Mouse (Mus musculus) 3T3-L1 (cell line): Measurements from ENCODE around the gene Cldn18.

Experiments used
- DNase-seq: peaks from one replicate; pipeline ENCODE4 v3.0.0-alpha.2; 2015; ENCODE audit warnings: low read depth, low spot score

Cldn18 gene

DNA sequence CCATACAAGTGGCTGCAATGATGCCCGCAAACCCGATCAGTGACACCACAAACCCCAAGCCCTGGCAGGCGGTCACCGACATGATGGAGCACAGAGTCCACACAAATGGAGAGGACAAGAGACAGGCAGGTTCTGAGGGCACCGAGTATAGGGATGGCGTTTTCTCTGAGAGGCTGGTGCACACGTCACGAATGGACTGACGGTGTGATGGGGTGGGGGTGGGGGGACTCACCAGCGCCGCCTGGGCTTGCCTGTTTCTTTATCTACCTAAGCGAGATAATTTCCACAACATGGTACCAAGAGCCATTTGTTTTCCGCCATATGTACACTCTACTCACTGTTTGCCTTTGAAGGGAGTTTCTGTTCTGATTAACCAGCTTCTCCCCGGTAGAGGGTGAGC, at the start of gene Cldn18:
Cldn18 (minus strand) TSS at position 134 of the 400 bp plus-strand sequence.
- DNase-seq: no peak

DNA sequence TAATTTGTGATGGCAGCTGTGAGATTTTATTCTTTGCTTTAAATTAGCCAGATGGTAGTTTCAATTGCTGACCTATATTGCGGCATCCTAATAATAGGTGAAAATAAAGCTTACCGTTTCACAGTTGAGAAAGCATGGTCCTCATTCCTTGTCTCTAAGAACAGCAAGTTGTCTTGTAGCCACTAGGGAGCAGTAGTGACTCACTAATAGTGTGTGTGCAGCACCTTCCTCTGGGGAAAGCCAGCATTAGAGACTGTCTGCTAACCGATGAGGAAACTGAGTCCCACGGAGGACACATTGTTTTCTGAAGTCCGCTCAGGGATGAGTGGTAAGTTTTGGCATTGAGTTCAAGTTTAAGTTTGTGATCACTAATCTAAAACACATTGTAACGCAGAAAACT, 46.5 kb upstream of the Cldn18 start:
- peak; percentile 62 for DNase-seq

DNA sequence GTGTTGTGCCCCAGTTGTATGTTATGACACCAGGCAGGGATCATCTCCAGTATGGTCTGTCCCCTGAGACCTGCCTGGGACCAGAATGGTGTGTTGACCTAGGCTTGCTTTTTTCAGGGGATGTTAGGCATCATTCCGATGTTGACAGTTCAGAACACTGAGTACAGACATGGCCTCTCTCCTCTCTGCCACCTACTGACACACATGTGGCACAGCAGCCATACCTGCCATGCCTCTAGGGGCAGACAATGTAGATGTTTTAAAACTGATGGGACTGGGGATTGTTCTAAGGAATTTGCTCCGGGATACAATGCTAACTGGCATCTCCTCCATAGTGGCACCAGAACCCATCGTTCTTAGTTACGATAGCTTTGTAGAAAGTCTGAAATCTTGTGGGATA, 33.2 kb upstream of the Cldn18 start:
- no peak for DNase-seq

DNA sequence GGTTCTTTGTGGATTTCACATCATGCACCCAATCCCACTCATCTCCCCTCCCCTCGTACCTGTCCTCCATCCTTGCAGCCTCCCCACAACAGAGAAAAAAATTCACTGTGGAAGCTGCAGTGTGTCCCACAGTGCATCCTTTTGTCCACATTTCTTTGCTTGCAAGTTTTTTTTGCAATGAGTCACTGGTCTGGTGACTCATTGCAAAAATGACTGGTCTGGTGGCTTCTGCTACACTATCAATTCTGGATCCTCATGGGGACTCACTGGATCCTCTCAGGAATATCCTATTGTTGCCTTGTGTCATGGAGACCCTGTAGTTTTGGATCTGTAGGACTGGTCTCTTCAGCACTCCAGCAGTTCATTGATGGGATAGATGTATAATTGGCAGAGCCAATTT, 31.2 kb upstream of the Cldn18 start:
- peak; percentile 68 for DNase-seq

GRCm38 (mm10) chr9:99747731-99748130, 30.7 kb upstream of the Cldn18 start:
- peak; percentile 23 for DNase-seq

DNA sequence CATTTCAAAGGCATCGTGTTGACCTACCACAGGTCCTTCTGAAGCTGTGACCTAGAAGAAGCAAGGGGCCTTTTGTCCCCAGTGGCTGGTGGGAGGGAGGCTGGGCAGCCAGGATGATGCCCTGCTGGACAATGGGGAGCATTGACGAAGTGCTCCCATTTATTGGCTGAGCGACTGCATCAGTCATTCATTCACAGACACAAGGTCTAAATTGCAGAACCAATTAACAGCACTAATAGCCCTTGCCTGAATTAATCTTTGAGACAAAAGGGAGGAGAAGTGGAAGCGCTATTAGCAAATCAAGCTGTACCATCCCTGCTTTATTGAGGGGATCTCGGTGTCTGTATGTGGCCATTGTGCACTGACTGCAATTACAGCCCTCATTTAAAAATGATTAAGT, 27.5 kb upstream of the Cldn18 start:
- DNase-seq: no peak

- DNase-seq: peak; percentile 92
Measured at GRCm38 (mm10) chr9:99729943-99730646, 13.0 kb upstream of the Cldn18 start.

DNA sequence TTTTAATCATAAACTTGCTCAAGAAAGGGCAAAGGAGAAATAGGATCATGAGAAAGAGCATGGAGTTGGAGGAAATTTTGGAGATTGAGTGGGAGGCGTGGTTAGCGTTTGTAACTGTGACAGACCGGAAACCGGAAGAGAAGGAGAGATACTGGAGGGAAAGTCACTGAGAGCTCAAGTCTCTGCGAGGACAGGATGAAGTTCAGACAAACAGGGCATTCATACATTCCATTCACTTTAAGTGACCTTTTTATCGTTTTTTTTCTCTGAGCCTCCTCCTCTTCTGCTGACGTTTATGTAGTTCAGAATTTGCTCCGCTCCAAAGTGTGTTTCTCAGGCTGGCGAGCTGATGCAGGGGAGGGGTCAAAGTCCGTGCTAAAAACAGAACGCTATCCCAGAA, 10.8 kb upstream of the Cldn18 start:
- DNase-seq: no peak

GRCm38 (mm10) chr9:99725278-99725677, 8.2 kb upstream of the Cldn18 start:
- no peak for DNase-seq

DNA sequence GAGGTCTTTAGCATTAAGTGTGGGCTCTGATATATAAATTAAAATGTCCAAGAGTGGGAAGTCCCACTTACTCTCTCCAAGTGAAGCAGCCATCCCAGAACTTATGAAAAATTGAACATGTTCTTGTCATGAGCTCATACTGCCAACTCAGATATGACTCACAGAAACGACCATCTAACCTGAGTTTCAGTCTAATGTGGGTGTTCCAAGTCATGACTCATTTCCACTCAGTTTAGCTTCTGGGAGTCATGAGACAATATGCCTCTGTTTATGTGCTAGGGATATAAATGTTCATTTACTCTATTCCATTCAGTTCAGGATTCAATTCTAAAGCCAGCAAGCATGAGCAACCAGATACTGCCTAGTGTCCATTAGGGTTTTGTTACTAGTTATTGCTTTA, 2.9 kb upstream of the Cldn18 start:
- peak; percentile 97 for DNase-seq

GRCm38 (mm10) chr9:99710297-99710696, 6.8 kb downstream of the Cldn18 start:
- DNase-seq: no peak

GRCm38 (mm10) chr9:99709588-99710248, 7.3 kb downstream of the Cldn18 start:
- DNase-seq: no peak

DNA sequence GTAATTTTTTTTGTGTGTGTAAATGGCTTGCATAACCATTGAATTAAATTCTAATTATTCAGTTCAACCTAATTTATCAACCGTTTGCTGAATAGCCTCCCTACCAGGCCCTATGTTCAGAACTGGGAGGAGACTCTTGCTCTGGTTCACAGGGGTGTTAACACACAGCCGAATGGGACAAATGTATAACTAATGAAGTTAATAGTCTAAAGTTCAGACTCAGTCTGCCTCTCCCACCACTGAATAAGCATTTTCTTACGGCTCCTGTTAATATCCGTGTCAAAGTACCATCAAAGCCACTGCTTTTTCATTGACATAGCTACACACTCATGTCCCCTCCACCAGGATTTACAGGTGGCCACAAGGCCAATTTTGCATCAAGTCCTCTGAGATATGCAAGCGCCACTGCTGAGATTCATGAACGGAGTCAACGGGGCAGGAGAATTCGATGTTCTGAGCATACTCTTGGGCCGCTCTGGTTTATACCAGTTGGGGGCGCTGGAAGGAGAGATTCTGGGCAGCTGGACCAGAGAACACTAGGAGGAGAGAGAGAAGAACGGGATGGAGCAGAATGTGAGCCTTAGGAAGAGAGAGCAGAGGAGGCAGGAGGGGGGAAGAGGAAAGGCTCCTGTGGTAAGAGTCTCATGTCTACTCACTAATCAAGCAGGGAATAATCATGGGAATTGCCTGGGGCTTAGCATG, 9.5 kb downstream of the Cldn18 start:
- DNase-seq: no peak

GRCm38 (mm10) chr9:99706264-99706663, 10.8 kb downstream of the Cldn18 start:
- DNase-seq: no peak

DNA sequence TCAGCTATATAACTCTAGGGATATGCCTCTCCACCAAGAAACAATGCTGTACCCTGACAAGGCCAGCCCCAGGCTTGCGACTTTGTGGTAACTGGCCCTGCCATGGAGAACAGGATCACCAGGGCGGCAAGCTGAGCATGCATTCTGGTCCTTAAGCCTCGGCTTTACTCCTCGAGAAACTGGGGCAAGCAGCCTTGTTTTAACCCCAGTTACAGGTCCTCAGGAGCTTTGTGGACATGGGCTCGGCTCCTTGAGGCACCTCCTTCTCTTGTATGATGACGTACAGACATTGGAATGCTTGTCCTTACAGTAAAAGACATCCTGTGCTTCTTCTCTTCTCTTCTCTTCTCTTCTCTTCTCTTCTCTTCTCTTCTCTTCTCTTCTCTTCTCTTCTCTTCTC, 13.4 kb downstream of the Cldn18 start:
- peak; percentile 40 for DNase-seq

DNA sequence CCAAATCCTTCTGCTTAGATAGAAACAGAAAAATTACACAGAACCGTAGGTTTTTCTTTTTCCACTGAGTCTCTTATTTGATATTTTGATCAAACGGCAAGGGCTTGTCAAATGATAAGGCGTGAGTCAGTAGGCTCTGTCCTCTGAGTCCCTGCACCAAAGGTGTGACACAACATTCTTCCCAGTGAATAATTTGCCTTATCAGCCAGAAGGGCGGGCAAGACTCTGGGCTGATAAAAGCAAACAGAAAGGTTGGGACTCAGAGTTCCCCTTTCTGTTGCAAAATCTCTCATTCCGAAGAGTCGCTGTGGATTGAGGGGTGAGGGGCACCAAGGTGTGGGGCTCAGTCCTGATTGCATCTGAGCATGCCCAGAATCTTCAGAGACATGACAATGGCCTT, 14.9 kb downstream of the Cldn18 start:
- no peak for DNase-seq

DNA sequence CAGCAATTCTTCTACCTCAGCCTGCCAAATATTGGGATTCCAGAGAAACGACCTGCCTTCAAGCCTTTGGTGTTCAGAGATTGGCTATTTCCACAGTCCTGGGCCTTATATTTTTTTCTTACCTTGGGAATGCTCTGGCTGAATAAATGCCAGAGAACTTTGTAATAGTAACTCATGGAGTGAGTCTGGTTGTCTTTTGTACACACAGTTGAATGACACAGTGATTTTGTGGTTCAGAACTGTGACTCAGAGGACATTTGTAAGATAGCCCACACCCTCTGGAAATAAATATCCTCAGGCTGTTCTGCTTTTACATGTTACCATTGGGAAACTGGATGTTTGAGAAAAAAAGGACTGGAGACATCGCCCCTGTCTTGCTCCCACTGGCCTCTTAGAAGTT, 15.9 kb downstream of the Cldn18 start:
- peak; percentile 96 for DNase-seq

DNA sequence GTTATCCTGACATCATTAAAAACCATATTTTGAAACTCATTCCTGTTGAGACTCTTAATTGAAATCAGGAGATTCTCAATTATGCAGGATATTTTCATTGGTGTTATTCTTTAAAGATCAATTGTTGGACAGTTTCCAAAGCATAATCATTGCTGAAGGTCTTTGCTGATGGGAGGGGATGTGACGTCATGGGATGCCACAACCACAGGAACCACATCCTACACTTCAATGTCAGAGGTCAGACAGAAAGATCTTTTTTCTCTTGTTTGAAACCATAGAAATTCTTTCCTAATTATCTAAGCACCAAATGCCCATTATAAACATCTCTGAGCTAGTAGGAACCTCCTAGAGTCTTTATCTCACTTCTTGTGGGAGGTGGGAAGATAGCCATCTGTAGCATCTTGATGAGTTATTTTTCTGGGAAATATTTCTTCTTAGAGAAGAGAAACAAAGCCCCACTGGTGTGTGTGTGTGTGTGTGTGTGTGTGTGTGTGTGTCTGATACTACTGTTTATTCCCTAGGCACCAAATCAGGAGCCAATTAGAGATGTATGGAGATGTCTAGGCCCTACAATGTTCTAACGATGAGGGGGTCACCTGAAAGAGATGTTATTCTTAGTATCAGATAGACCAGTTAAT, 17.2 kb downstream of the Cldn18 start:
- peak; percentile 38 for DNase-seq

GRCm38 (mm10) chr9:99694961-99695360, 22.1 kb downstream of the Cldn18 start:
- no peak for DNase-seq

GRCm38 (mm10) chr9:99690386-99690785, 26.7 kb downstream of the Cldn18 start:
- DNase-seq: no peak

DNA sequence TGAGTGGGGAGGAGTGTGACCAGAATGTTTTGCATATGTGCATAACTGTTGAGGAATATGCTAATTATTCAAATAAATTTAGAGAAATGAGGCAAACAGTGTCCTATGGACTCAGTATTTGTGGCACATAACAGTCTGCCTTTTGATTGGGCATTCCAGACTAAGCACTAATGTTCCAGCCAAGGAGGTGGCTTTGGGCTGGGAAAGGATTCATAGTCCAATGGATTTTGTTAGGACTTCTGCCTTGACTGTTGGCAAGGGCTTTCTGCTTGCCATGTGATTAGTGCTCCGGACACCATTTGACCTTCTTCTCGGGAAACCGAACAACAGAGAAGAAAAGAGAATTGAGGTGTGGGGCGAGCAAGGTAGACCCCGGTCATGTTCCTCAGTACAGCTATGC, 27.3 kb downstream of the Cldn18 start:
- DNase-seq: no peak

- DNase-seq: no peak
Measured at GRCm38 (mm10) chr9:99685536-99686231, 31.4 kb downstream of the Cldn18 start.
